Mouse (Mus musculus) lung, adult 2 months (tissue): ENCODE data around the gene Por.

Experiments
- CTCF ChIP-seq: fragments of 200-500 bp; IDR thresholded peaks from 2 replicates; pipeline ENCODE4 v1.5.1; 2011; ENCODE audit warnings: mild to moderate bottlenecking, low read length, control low read depth; ENCODE audit not compliant: insufficient read depth
- POLR2A ChIP-seq: fragments of 200-500 bp; IDR thresholded peaks from 2 replicates; pipeline ENCODE4 v1.6.1; 2011; ENCODE audit warnings: low read depth, mild to moderate bottlenecking, control low read depth, low read length, borderline replicate concordance; ENCODE audit errors: extremely low read depth

- TF ChIP-seq CTCF (no peak), POLR2A (no peak)
Observed at GRCm38 (mm10) chr5:135742156-135742555, 72.3 kb downstream of the Por start.
